Comparison of ENCODE assay signal across 8 mouse cellular contexts in the genomic region with DNA sequence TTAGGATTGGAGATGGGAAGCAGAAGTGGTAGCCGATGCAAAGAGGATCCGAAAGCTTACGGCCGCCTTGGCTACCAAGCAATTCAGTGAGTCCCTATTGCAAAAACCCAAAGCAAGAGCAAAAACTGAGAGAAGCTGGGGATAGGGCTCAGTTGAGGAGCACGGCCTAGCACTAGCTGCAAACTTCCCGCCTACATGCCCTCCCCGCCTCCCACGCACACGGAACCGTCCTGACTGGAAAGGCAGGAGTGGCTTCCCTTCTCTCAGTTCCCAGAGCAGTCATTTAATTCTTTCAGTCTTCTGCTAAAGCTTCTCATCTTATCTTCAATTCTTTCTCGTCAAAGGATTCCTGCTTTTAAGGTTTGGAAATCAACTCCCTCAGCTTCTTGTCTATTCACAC. TPM values are rescaled to one million over a fixed set of nuclear protein-coding genes. Genes with fewer than 3 reads are reported as not detected.
A peak's percentile ranks its signal among the peaks of the same experiment; 100 is the strongest.
DNase-seq lines count a peak whose midpoint lies in the region; ATAC-seq and TF ChIP-seq lines count a peak whose summit lies in the region.
"Had no signal": no experiment of that assay in that cellular context is flagged by ENCODE, and none has a peak within 500 bp of the region (broad histone marks: within the 10 kb centered on the region; RNA-seq: fewer than 3 reads in every experiment).

No protein-coding gene starts in this region.

- peaks cover 21% of the 10 kb centered on the region for H3K4me1 ChIP-seq in kidney, embryonic 16.5 days (ENCODE audit: insufficient read depth, low read length)
- H3K4me1 ChIP-seq in ES-Bruce4 (ENCODE audit: control insufficient read depth, insufficient read depth, low read length): peaks cover 2% of the 10 kb centered on the region
- H3K4me1 ChIP-seq in liver, embryonic 13.5 days (replicated peaks): peaks cover 31% of the 10 kb centered on the region
- H3K4me1 ChIP-seq in hindbrain, embryonic 13.5 days (replicated peaks): peaks cover 17% of the 10 kb centered on the region

- no peak for TF ChIP-seq POLR2A in ES-Bruce4 (IDR thresholded peaks at IDR 0.05; ENCODE audit: insufficient read depth, low read length)

- 0 out of 2 replicates have a peak overlapping the region, but pooled peaks have one; percentile 11 for H3K4me2 ChIP-seq in kidney, embryonic 16.5 days (replicated peaks; ENCODE audit: low read depth, low read length)
- peak overlapping the region; percentile 84; the same call in 1 of the 2 replicates for H3K4me2 ChIP-seq in liver, embryonic 13.5 days
- no peak overlapping the region for H3K4me2 ChIP-seq in hindbrain, embryonic 13.5 days

- 62% methylated on average over 11 of the region's 11 CpGs for WGBS in kidney, embryonic 16.5 days
- WGBS in liver, embryonic 13.5 days (ENCODE audit: insufficient replicate concordance): 75% methylated on average over 11 of the region's 11 CpGs
- WGBS in hindbrain, embryonic 13.5 days: 94% methylated on average over 11 of the region's 11 CpGs

- no peak for ATAC-seq in kidney, embryonic 16.5 days (ENCODE audit: low FRiP score, low TSS enrichment)
- ATAC-seq in liver, embryonic 13.5 days (ENCODE audit: low read depth): no peak
- no peak for ATAC-seq in hindbrain, embryonic 13.5 days (ENCODE audit: low FRiP score)
- ATAC-seq: hindbrain, postnatal 0 days had no signal

- no peak for TF ChIP-seq EP300 in ES-Bruce4 (IDR thresholded peaks at IDR 0.05; ENCODE audit: insufficient read depth, low read depth, low read length)

- H3K27ac ChIP-seq in kidney, embryonic 16.5 days (ENCODE audit: low read length): peak overlapping the region; percentile 22
- H3K27ac ChIP-seq in ES-Bruce4 (ENCODE audit: insufficient read depth, low read length): peak overlapping the region; percentile 25; the same call in 1 of the 2 replicates
- no peak overlapping the region for H3K27ac ChIP-seq in liver, embryonic 13.5 days
- H3K27ac ChIP-seq in hindbrain, embryonic 13.5 days: no peak overlapping the region

- no peak overlapping the region for H3K9ac ChIP-seq in kidney, embryonic 16.5 days (replicated peaks; ENCODE audit: low read length)
- H3K9ac ChIP-seq in ES-Bruce4 (ENCODE audit: low read depth, poor library complexity, severe bottlenecking): peak overlapping the region; percentile 79
- no peak overlapping the region for H3K9ac ChIP-seq in liver, embryonic 13.5 days
- no peak overlapping the region for H3K9ac ChIP-seq in hindbrain, embryonic 13.5 days

- H3K36me3 ChIP-seq in kidney, embryonic 16.5 days (ENCODE audit: insufficient read depth, low read length): no peaks in the 10 kb centered on the region
- H3K36me3 ChIP-seq in ES-Bruce4 (ENCODE audit: control insufficient read depth, insufficient read depth, low read length, poor library complexity, severe bottlenecking): no peaks in the 10 kb centered on the region
- H3K36me3 ChIP-seq in liver, embryonic 13.5 days: no peaks in the 10 kb centered on the region
- no peaks in the 10 kb centered on the region; the same call in 1 of the 2 replicates for H3K36me3 ChIP-seq in hindbrain, embryonic 13.5 days

- H3K4me3 ChIP-seq in kidney, embryonic 16.5 days (ENCODE audit: low read length): no peak overlapping the region
- H3K4me3 ChIP-seq in ES-Bruce4 (ENCODE audit: low read depth, low read length): peak overlapping the region; percentile 32; the same call in 1 of the 2 replicates
- no peak overlapping the region for H3K4me3 ChIP-seq in liver, embryonic 13.5 days (replicated peaks)
- no peak overlapping the region for H3K4me3 ChIP-seq in hindbrain, embryonic 13.5 days

- TF ChIP-seq CTCF in ES-Bruce4 (IDR thresholded peaks at IDR 0.05; ENCODE audit: low read depth, low read length): no peak

- DNase-seq in kidney, postnatal 14 days: no peak
- peak; percentile 45 for DNase-seq in MEL-GATA-1-ER (ENCODE audit: extremely low read depth, low read depth)
- DNase-seq in liver, embryonic 13.5 days: no peak
- DNase-seq in layer of hippocampus, adult 9-10 months (ENCODE audit: low spot score): no peak

- H3K27me3 ChIP-seq in kidney, embryonic 16.5 days (ENCODE audit: insufficient read depth, low read length): no peaks in the 10 kb centered on the region
- H3K27me3 ChIP-seq in ES-Bruce4 (ENCODE audit: control insufficient read depth, insufficient read depth, low read length, poor library complexity, severe bottlenecking): no peaks in the 10 kb centered on the region
- H3K27me3 ChIP-seq in liver, embryonic 13.5 days: no peaks in the 10 kb centered on the region
- no peaks in the 10 kb centered on the region for H3K27me3 ChIP-seq in hindbrain, embryonic 13.5 days

- no peaks in the 10 kb centered on the region for H3K9me3 ChIP-seq in kidney, embryonic 16.5 days (ENCODE audit: low read length)
- H3K9me3 ChIP-seq in ES-Bruce4 (replicated peaks; ENCODE audit: control insufficient read depth, insufficient read depth, low read length, poor library complexity, severe bottlenecking): no peaks in the 10 kb centered on the region
- no peaks in the 10 kb centered on the region for H3K9me3 ChIP-seq in liver, embryonic 13.5 days (replicated peaks)
- no peaks in the 10 kb centered on the region for H3K9me3 ChIP-seq in hindbrain, embryonic 13.5 days

RNA-seq across cellular contexts. Expression of gene Senp8, which starts 1.5 kb away (rescaled TPM):
- 11.9 and 13.2 TPM in 2 replicates for polyA plus RNA-seq in kidney, embryonic 16.5 days (2015; fragmentation: Nextera tagmentation; extraction: Ambion mirVana)
- polyA plus RNA-seq in ES-Bruce4 (2011; ENCODE audit: insufficient read depth, insufficient read length, low read depth, missing spikeins): 16.3 and 21.2 TPM in 2 replicates
- polyA plus RNA-seq in liver, embryonic 13.5 days (2015; fragmentation: Nextera tagmentation; extraction: Ambion mirVana): 4.4 and 4.7 TPM in 2 replicates
- polyA plus RNA-seq in hindbrain, embryonic 13.5 days (2015; fragmentation: Nextera tagmentation; extraction: Ambion mirVana): 14.3 TPM in 2 replicates

RNA-seq across cellular contexts. Expression of gene Myo9a, which starts 1.7 kb away (rescaled TPM):
- polyA plus RNA-seq in kidney, embryonic 16.5 days (2015; fragmentation: Nextera tagmentation; extraction: Ambion mirVana): 17.3 and 18.2 TPM in 2 replicates
- 17.6 and 24.5 TPM in 2 replicates for polyA plus RNA-seq in ES-Bruce4 (2011; ENCODE audit: insufficient read depth, insufficient read length, low read depth, missing spikeins)
- 2.5 and 3.0 TPM in 2 replicates for polyA plus RNA-seq in liver, embryonic 13.5 days (2015; fragmentation: Nextera tagmentation; extraction: Ambion mirVana)
- polyA plus RNA-seq in hindbrain, embryonic 13.5 days (2015; fragmentation: Nextera tagmentation; extraction: Ambion mirVana): 24.3 and 24.7 TPM in 2 replicates

Comparison
In these comparisons a context has a peak if more than half of its experiments do, and no peak if none do; other contexts are left out.
1. H3K27ac ChIP-seq: peak in kidney, embryonic 16.5 days (single experiment) and ES-Bruce4 (single experiment); none in liver, embryonic 13.5 days (single experiment) and hindbrain, embryonic 13.5 days (single experiment).